In genomic region chr19:24101183-24101582, GRCm38 (mm10) we compare ENCODE assay signal across 11 mouse cellular contexts.
DNase-seq lines count a peak whose midpoint lies in the region.
"Had no signal": no experiment of that assay in that cellular context is flagged by ENCODE, and none has a peak within 500 bp of the region (broad histone marks: within the 10 kb centered on the region; RNA-seq: fewer than 3 reads in every experiment).

No protein-coding gene starts in this region.

- DNase-seq in cerebellum, adult 9-10 months: peak; percentile 12
- DNase-seq in cerebellum, adult 18-20 months: no peak
- peak; percentile 29 for DNase-seq in layer of hippocampus, adult 11-12 months (ENCODE audit: low spot score)
- DNase-seq in layer of hippocampus, postnatal 25 days (ENCODE audit: extremely low spot score in 1 of 2, low spot score in 1 of 2): no peak
- DNase-seq in ES-CJ7 (ENCODE audit: low read depth, low spot score): peak; percentile 81
- DNase-seq in embryo, embryonic 9.5 days (ENCODE audit: extremely low spot score): peak; percentile 10
- no peak for DNase-seq in urinary bladder, postnatal 10 days (ENCODE audit: low spot score)
- DNase-seq in adrenal gland, postnatal 14 days: no peak
- DNase-seq: heart, postnatal 14 days; right cerebral cortex, postnatal 14 days; thymus, postnatal 4 days had no signal

Comparison
In these comparisons a context has a peak if more than half of its experiments do, and no peak if none do; other contexts are left out.
1. DNase-seq: peak in cerebellum, adult 9-10 months (single experiment), layer of hippocampus, adult 11-12 months (single experiment), ES-CJ7 (single experiment) and embryo, embryonic 9.5 days (single experiment); none in cerebellum, adult 18-20 months (0 of 2), layer of hippocampus, postnatal 25 days (0 of 2), urinary bladder, postnatal 10 days (single experiment) and adrenal gland, postnatal 14 days (single experiment).